Mouse (Mus musculus) limb, embryonic 11.5 days (tissue): ENCODE measurements at regions not wholly inside any gene's neighbourhood (a gene's known extent, or its start where the extent isn't known, plus 50 kb on each side); places are given as distances from the start of the nearest gene placed in this dataset.

Experiments used
- ATAC-seq: fragments of 200-750 bp; cut with Nextera tagmentation; 2 replicates; pipeline ENCODE4 v1.8.0; 2017; ENCODE audit warnings: low read depth; ENCODE audit not compliant: insufficient number of reproducible peaks, low FRiP score, low TSS enrichment
- DNase-seq: peaks from one replicate; pipeline ENCODE4 v3.0.0-alpha.2; 2015; ENCODE audit warnings: low spot score
- H3K27ac ChIP-seq: fragments of 300-500 bp; sonication (generic); replicated peaks from 2 replicates; pipeline ENCODE4 v1.5.1; 2014; ENCODE audit warnings: low read depth, mild to moderate bottlenecking, low read length
- H3K27me3 ChIP-seq: fragments of 300-500 bp; sonication (generic); 2 replicates; pipeline ENCODE4 v1.6.1; 2014; ENCODE audit warnings: mild to moderate bottlenecking, low read length, mixed read lengths; ENCODE audit not compliant: control insufficient read depth, insufficient read depth
- H3K36me3 ChIP-seq: fragments of 300-500 bp; sonication (generic); 2 replicates; pipeline ENCODE4 v1.6.1; 2014; ENCODE audit warnings: mild to moderate bottlenecking, low read length, moderate library complexity, mixed read lengths; ENCODE audit not compliant: control insufficient read depth, insufficient read depth
- H3K4me1 ChIP-seq: fragments of 300-500 bp; sonication (generic); 2 replicates; pipeline ENCODE4 v1.6.1; 2014; ENCODE audit warnings: low read length, mixed read lengths; ENCODE audit not compliant: control insufficient read depth, insufficient read depth
- H3K4me2 ChIP-seq: fragments of 300-500 bp; sonication (generic); 2 replicates; pipeline ENCODE4 v1.6.1; 2014; ENCODE audit warnings: low read depth, mild to moderate bottlenecking, moderate library complexity; ENCODE audit not compliant: severe bottlenecking
- H3K4me3 ChIP-seq: fragments of 300-500 bp; sonication (generic); 2 replicates; pipeline ENCODE4 v1.5.1; 2014; ENCODE audit warnings: low read depth, low read length
- H3K9ac ChIP-seq: fragments of 300-500 bp; sonication (generic); 2 replicates; pipeline ENCODE4 v1.6.1; 2014; ENCODE audit warnings: mild to moderate bottlenecking, low read length
- H3K9me3 ChIP-seq: fragments of 300-500 bp; sonication (generic); 2 replicates; pipeline ENCODE4 v1.6.1; 2016; ENCODE audit warnings: low read length; ENCODE audit not compliant: control insufficient read depth
- WGBS: fragments of 180-500 bp; shearing (Covaris S2); extraction: QIAGEN DNeasy Blood & Tissue Kit; methylation state at CpG from one replicate; pipeline ENCODE4 v1.1.7; 2014; 5-methylcytosine and 5-hydroxymethylcytosine counted together

- no peaks in the 10 kb centered on the region for H3K4me1 ChIP-seq
These were observed 150.1 kb upstream of the Adgrl2 start for GRCm38 (mm10) chr3:149140461-149140860.

GRCm38 (mm10) chr3:149134028-149134938, 143.9 kb upstream of the Adgrl2 start:
- H3K27ac ChIP-seq: no peak overlapping the region
- 85% methylated on average over 9 of the region's 9 CpGs for WGBS
- H3K4me1 ChIP-seq: no peaks in the 10 kb centered on the region
- no peak overlapping the region for H3K4me2 ChIP-seq
- DNase-seq: no peak
- H3K36me3 ChIP-seq: no peaks in the 10 kb centered on the region
- H3K9me3 ChIP-seq: no peaks in the 10 kb centered on the region
- no peak for ATAC-seq
- H3K27me3 ChIP-seq: no peaks in the 10 kb centered on the region
- no peak overlapping the region for H3K9ac ChIP-seq
- no peak overlapping the region for H3K4me3 ChIP-seq

More at GRCm38 (mm10) chr3:149140461-149140860, 150.1 kb upstream of the Adgrl2 start:
- 95% methylated on average over 3 of the region's 3 CpGs for WGBS
- Histone ChIP-seq H3K9ac (no peak overlapping the region), H3K36me3 (no peaks in the 10 kb centered on the region), H3K27ac (no peak overlapping the region), H3K4me3 (no peak overlapping the region), H3K4me2 (no peak overlapping the region), H3K9me3 (no peaks in the 10 kb centered on the region), H3K27me3 (no peaks in the 10 kb centered on the region)
- ATAC-seq: no peak
- DNase-seq: no peak

- H3K4me1 ChIP-seq: no peaks in the 10 kb centered on the region
- H3K9me3 ChIP-seq: no peaks in the 10 kb centered on the region
- H3K9ac ChIP-seq: no peak overlapping the region
- H3K27me3 ChIP-seq: no peaks in the 10 kb centered on the region
- H3K4me3 ChIP-seq: no peak overlapping the region
- no peak for ATAC-seq
- H3K27ac ChIP-seq: no peak overlapping the region
- DNase-seq: no peak
- 85% methylated on average over 5 of the region's 5 CpGs for WGBS
- no peaks in the 10 kb centered on the region for H3K36me3 ChIP-seq
- H3K4me2 ChIP-seq: no peak overlapping the region
These were observed 128.5 kb upstream of the Adgrl2 start for GRCm38 (mm10) chr3:149118806-149119205.

DNA sequence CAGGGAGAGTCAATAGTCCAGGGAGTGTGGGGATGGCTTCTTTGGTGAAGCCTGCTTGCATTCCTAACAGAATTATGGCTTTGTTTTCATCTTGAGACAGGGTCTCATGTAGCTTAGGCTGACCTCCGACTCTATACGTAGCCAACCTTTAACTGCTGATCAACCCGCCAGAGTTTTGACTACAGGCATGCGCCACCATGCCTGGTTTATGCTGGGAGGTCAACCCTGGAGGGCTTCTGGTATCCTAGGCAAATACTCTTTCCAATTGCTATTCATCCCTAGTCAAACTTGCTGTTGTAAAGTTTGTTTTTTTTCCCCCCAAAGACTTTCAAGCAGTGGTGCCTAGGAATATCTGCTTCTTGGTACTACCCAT, 127.3 kb upstream of the Adgrl2 start:
- ATAC-seq (no peak), DNase-seq (no peak)
- no peak overlapping the region for H3K9ac ChIP-seq
- no peaks in the 10 kb centered on the region for H3K4me1 ChIP-seq
- H3K27me3 ChIP-seq: no peaks in the 10 kb centered on the region
- WGBS: 80% methylated on average over 4 of the region's 4 CpGs
- no peak overlapping the region for H3K4me3 ChIP-seq
- H3K4me2 ChIP-seq: no peak overlapping the region
- no peaks in the 10 kb centered on the region for H3K36me3 ChIP-seq
- no peaks in the 10 kb centered on the region for H3K9me3 ChIP-seq
- H3K27ac ChIP-seq: no peak overlapping the region

GRCm38 (mm10) chr3:149117018-149117683, 126.8 kb upstream of the Adgrl2 start:
- 69% methylated on average over 6 of the region's 6 CpGs for WGBS
- no peak for DNase-seq
- Histone ChIP-seq H3K9ac (no peak overlapping the region), H3K4me1 (peaks cover 4% of the 10 kb centered on the region; the same call in 1 of the 2 replicates), H3K4me2 (no peak overlapping the region), H3K27me3 (no peaks in the 10 kb centered on the region), H3K27ac (no peak overlapping the region), H3K36me3 (no peaks in the 10 kb centered on the region), H3K4me3 (no peak overlapping the region), H3K9me3 (no peaks in the 10 kb centered on the region)
- ATAC-seq: no peak

DNA sequence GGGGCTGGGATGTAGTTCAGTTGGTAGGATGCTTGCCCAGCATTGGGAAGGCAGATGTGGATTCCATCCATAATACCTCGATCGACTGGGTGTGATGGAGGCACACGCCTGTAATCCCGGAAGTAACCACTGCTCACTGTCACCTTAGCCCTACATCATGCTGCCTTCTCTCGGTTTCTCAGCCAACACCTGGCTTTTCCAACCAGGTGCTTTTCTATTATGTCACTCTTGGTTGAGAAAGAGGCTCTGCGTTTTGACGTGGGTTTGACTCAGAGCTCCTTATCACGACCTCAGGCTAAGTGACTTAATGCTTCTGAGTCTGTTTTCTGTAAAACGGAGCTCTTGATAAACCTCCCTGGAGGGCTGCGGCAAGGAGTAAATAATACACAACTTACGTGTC, 126.2 kb upstream of the Adgrl2 start:
- Histone ChIP-seq H3K27ac (no peak overlapping the region), H3K4me1 (peaks cover 8% of the 10 kb centered on the region), H3K4me3 (no peak overlapping the region), H3K9me3 (no peaks in the 10 kb centered on the region), H3K36me3 (no peaks in the 10 kb centered on the region), H3K4me2 (no peak overlapping the region), H3K27me3 (no peaks in the 10 kb centered on the region), H3K9ac (no peak overlapping the region)
- 80% methylated on average over 11 of the region's 11 CpGs for WGBS
- DNase-seq (no peak), ATAC-seq (no peak)

- Histone ChIP-seq H3K27me3 (no peaks in the 10 kb centered on the region), H3K9me3 (no peaks in the 10 kb centered on the region), H3K36me3 (no peaks in the 10 kb centered on the region), H3K9ac (no peak overlapping the region), H3K27ac (no peak overlapping the region), H3K4me2 (no peak overlapping the region), H3K4me3 (no peak overlapping the region), H3K4me1 (peaks cover 15% of the 10 kb centered on the region)
- ATAC-seq (no peak), DNase-seq (no peak)
- 83% methylated on average over 12 of the region's 12 CpGs for WGBS
These were observed 125.5 kb upstream of the Adgrl2 start for GRCm38 (mm10) chr3:149115901-149116300.

DNA sequence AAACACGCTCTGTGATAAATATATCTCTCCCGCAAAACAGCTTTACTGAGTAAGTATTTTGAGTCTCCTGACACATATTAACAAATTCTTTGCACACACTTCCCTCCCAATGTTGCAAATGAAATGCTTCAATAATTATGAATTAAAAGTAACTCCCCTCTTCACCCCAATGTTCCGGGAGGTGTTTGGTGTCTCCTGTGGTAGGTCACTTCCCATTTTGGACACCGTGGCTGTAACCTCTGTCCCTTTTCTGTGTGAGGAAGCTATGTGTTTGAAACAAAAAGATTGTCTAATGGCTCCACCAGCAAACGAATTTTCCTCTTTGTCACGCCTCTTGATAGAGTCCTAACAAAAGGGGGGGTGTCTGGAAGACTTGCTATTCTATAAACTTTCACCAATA, 122.5 kb upstream of the Adgrl2 start:
- Histone ChIP-seq H3K27ac (no peak overlapping the region), H3K36me3 (no peaks in the 10 kb centered on the region), H3K9ac (no peak overlapping the region), H3K9me3 (no peaks in the 10 kb centered on the region), H3K27me3 (no peaks in the 10 kb centered on the region), H3K4me2 (no peak overlapping the region), H3K4me3 (no peak overlapping the region), H3K4me1 (peaks cover 19% of the 10 kb centered on the region)
- no peak for DNase-seq
- no peak for ATAC-seq
- 84% methylated on average over 6 of the region's 6 CpGs for WGBS
